Mouse (Mus musculus) stomach, postnatal 0 days (tissue): Measurements from ENCODE around the gene Hist1h3f.

Experiments used
- CTCF ChIP-seq: IDR thresholded peaks from 2 replicates; pipeline ENCODE4 v1.5.1; 2016; ENCODE audit warnings: antibody characterized with exemption, low read depth, mild to moderate bottlenecking, moderate library complexity
- EP300 ChIP-seq: optimal IDR thresholded peaks from 2 replicates; pipeline ENCODE3; 2016; ENCODE audit warnings: antibody characterized with exemption

GRCm38 (mm10) chr13:23592614-23593013, 48.8 kb downstream of the Hist1h3f start:
- TF ChIP-seq EP300 (no peak), CTCF (no peak)
